Mouse (Mus musculus) cerebellum, adult 9-11 months (tissue): ENCODE data around the gene Rrh.
"Not testable (repeated sequence)": the region's sequence is repeated elsewhere in the genome, so short reads cannot be mapped to it uniquely, and the experiment has no call there.

Experiments
- DNase-seq: peaks from one replicate; pipeline ENCODE4 v3.0.0; 2022

The Rrh gene

DNA sequence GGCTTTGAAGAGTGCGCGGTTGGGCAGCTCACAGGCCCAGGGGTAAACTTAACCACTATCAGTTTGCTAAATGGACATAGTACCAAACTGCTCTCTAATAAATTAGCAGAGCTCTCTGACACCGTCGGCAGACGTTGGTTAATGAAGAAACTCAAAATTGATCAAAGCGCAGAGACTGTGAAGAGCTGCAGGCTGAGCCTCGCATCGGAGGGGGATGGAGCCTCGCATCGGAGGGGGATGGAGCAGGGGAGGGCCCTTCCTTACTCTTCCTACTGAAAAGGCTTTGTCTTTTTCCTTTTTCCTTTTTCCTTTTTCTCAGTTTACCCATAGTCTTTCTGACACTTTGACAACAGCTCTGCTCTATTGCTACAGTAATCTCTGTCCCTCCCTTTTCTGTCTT lies 41.0 kb downstream of the Rrh start:
- DNase-seq, result no peak

DNA sequence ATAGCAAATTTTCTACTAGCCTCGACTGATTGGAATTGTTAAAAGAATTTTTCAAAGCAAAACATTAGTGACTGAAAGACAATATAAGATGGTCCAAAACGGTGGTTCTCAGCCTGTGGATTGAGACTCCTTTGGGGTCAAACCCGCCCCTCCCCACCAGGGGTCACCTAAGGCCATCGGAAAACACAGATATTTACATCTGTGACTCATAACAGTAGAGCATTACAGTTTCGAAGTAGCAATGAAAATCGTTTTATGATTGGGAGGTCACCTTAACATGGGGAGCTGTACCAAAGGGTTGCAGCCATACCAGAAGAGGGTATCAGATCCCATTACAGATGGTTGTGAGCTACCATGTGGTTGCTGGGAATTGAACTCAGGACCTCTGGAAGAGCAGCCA lies 51.2 kb downstream of the Rrh start:
- DNase-seq, result no peak

GRCm38 (mm10) chr3:129766971-129767794 lies 55.2 kb downstream of the Rrh start:
- no peak for DNase-seq

- no peak for DNase-seq
Measured at GRCm38 (mm10) chr3:129766106-129766505, 56.3 kb downstream of the Rrh start.

DNA sequence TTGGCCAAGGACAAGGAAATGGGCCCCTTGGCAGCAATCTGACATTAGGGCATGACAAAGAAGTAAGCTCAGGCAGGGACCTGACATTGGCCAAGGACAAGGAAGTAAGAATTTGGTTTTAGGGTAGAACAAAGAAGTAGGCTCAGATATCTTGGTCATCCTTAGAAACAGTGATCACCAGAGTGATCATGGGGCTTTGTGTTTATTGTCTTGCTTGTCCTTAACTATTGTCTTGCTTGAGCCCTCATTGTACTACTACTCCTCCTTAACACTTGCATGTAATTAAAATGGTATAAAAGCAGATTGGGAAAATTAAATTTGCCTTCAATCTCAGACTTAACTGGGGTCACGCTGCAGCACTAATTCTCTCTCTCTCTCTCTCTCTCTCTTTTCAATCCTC lies 64.8 kb downstream of the Rrh start:
- DNase-seq, result not testable (repeated sequence)

DNA sequence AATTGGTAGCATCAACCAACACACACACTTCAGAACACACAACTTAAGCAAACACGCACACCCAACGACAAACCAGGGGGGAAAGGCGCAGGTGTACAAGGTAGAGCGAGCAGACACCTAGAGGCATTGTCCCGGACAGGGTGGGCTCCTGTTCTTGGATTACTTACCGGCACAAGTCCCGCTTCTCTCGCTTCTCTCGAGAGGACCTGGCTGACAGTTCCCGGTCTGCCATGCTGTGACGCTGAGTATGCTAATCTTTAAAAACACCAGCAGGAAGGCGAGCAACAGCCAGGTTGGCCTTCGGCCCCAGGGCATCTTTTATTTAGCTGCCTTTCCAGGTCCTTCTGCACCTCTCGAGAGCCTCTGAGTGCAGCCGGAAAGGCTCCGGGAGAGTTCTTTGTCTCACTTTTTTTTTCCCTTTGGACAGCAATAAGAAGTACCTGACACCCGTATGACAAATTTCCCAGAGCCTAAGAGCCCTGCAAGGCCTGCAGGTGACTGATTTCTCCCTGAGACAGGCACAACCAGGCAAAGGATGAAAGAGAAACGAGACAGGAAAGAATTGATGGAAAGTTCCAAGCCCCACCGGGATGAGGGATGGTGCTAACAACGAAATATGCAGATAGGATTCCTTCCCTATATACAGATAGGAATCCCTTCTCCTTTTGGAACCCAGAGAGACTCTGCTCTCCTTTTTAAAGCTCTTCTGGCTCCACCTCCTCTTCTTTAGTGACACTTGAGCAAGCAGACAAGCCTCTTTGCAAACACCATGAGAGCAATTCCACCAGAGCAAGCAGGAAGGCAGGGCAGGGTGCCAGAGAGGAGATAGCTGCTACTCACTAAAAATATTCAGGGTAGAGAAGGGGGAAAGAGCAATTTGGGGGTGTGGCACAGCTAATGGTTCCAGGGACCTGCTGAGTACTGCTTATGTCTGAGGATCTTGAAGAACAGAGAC lies 67.5 kb downstream of the Rrh start, which contains the start of gene Egf:
TSS of gene Egf (minus strand) at position 667 of the 955 bp plus-strand sequence.
- DNase-seq, result no peak
